Mouse (Mus musculus): ENCODE measurements around the gene Crtc2.
"Not testable (repeated sequence)": the region's sequence is repeated elsewhere in the genome, so short reads cannot be mapped to it uniquely, and the experiment has no call there.

Crtc2 gene

DNA sequence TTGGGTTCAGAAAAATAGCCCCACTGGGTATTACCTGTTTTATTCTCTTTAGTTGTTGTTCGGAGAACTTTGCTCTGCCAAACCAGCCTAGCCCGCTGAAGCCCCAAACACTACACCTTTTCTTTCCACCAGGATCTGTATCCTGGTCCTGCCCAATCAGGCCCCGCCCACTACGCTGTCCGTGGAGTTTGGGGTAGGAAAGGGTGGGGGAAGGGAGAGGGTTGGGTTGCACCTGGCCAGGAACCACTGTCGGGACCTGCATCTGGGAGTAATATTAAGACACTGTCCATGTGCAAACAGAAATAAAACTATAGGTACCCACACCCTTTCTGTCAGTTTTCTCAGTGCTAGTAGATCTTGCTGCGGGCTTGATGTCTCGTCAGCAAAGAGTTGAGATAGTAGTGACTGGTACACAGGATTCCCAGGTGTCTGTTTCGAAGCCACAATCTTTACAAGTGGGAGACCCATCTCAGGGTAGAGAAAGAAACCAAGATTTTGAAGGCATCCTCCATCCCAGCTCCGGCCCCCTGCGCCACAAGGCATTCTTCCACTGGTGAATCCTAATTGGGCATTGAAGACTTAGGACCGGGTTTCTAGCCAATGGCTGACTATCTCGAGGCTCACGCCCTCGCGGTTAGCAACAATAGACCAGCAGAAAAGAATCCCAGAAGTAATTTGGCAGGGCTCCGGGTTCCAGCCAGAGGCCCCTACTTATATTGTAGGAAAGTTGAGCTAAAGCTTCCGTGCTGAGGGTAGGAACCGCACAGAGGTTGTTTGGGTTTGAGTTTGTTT, 10.8 kb upstream of the Crtc2 start, which contains the start of gene Creb3l4:
TSS of gene Creb3l4 (minus strand) at position 529 of the 792 bp plus-strand sequence.
- DNase-seq (ENCODE audit: low spot score): peak; percentile 55

GRCm38 (mm10) chr3:90245406-90245805, 8.6 kb upstream of the Crtc2 start:
- DNase-seq (ENCODE audit: low spot score): no peak

DNA sequence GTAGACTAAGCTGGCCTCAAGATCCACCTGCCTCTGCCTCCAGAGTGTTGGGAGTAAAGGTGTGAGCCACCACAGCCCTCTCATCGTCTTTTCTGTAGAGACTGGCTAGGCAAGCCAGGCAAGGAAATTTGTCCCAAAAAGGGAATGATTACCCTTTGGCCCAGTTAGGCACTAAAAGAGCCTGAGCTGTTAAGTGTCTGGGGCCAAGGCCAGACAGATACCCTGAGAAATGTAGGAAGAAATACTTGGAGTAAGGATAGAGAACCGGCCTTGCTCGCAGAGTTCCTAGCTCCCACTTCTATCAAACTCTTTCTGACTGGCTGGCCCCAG, 6.4 kb upstream of the Crtc2 start:
- DNase-seq (ENCODE audit: low spot score): no peak

DNA sequence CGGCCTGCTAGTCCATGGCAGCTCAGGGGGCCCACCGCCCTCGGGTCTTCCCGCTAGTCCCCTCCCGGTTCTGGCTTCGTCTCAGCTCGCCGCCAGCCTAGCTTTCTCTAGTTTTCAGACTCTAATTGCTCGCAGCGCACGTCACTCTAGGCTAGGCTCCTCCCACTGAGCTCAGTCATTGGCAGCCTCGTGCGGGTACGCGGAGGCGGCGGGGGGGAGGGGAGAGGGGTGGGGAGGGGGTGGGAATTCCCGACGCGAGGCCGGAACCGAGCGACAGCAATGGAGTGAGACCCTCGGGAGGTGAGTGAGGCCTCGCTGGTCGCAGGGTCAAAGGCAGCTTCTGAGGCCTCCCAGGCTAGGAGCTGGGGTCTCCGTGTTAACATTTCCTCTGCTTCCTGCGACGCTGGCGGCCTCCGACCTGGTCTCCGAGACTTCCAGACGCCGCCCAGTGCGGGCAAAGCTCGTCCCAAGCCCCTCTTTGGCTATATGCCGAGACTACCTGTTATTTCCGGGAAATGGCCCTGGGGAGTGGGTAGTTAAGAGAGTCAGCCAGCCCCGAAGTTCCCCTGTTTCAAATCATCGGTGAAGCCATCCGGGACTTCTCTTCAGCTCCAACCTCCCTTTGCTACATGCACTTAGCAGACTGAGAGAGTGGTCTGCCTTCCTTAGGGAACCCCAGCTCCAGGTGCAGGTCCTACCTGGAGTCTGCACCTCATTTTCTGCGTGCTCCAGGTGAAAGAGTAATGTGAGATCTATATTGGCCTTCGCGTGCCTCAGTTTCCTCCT, 5.8 kb upstream of the Crtc2 start, which contains the start of gene Slc39a1:
TSS of gene Slc39a1 (plus strand) at position 213 of the 786 bp plus-strand sequence.
- peak; percentile 96 for DNase-seq (ENCODE audit: low spot score)

DNA sequence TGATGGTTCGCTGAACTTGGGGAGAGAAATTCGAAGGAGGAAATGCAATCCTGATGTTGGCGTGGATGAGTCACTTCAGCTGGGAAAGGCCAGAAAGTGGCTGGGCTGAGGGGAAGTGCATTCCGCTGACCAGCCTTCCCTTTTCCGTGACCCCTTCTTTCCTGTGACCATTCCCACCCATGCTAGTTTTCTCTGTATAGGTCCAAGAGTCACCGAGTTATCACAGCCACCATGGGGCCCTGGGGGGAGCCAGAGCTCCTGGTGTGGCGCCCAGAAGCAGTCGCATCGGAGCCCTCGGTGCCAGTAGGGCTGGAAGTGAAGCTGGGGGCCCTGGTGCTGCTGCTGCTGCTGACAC, 5.2 kb upstream of the Crtc2 start:
- peak; percentile 51 for DNase-seq (ENCODE audit: low spot score)

DNA sequence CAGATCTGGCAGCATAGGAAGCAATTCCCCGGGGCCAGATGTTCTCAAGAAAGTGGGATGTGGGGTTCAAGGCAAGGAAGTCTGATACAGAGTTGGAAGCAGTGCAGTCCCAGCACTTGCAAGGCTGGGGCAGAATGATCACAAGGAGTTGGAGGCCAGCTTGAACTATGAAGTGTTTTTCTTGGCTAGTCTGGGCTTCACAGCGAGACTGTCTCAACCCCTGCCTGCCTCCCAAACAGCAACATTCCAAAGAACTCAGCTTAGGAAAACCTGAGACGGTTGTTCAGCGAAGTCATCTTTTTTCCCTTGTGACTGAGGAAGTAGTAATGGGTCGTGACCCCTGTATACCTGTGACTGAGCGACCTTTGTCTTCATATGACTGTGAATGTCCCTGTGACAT, 3.2 kb upstream of the Crtc2 start:
- DNase-seq (ENCODE audit: low spot score): no peak

DNA sequence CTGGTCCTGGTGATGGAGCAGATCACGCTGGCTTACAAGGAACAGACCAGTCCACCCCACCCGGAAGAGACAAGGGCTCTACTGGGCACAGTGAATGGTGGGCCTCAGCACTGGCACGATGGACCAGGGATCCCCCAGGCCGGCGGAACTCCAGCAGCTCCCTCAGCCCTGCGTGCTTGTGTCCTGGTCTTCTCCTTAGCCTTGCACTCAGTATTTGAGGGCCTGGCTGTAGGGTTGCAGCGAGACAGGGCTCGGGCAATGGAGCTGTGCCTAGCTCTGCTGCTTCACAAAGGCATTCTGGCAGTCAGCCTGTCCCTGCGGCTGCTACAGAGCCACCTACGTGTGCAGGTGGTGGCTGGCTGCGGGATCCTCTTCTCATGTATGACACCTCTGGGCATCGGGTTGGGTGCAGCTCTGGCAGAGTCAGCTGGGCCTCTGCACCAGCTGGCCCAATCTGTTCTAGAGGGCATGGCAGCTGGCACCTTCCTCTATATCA, 2.2 kb upstream of the Crtc2 start:
- not testable (repeated sequence) for DNase-seq (ENCODE audit: low spot score)

DNA sequence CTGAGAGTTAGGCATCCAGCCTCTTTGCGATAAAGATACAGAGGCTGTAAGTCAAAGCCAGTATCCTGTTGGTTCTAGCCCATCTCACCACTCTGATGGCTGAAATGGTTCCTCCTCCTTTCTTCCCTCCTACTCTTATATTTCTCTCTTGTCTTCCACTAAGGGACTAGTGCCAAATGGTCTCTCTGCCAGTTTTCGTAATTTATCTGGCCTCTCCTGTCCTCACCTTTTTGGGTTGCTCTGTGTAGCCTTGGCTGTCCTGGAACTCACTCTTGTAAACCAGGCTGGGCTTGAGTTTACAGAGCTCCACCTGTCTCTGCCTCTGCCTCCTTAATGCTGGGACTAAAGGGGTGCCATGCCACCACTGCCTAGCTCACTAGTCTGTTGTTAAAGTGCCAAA, 1.3 kb upstream of the Crtc2 start:
- not testable (repeated sequence) for DNase-seq (ENCODE audit: low spot score)

- not testable (repeated sequence) for DNase-seq (ENCODE audit: low spot score)
Observed at GRCm38 (mm10) chr3:90253174-90253573, 789 bp upstream of the Crtc2 start.

GRCm38 (mm10) chr3:90254419-90255193, 643 bp downstream of the Crtc2 start:
- DNase-seq (ENCODE audit: low spot score): peak; percentile 34

GRCm38 (mm10) chr3:90255194-90255565, 1.2 kb downstream of the Crtc2 start:
- no peak for DNase-seq (ENCODE audit: low spot score)

- no peak for DNase-seq (ENCODE audit: low spot score)
Observed at GRCm38 (mm10) chr3:90255784-90256353, 1.9 kb downstream of the Crtc2 start.

DNA sequence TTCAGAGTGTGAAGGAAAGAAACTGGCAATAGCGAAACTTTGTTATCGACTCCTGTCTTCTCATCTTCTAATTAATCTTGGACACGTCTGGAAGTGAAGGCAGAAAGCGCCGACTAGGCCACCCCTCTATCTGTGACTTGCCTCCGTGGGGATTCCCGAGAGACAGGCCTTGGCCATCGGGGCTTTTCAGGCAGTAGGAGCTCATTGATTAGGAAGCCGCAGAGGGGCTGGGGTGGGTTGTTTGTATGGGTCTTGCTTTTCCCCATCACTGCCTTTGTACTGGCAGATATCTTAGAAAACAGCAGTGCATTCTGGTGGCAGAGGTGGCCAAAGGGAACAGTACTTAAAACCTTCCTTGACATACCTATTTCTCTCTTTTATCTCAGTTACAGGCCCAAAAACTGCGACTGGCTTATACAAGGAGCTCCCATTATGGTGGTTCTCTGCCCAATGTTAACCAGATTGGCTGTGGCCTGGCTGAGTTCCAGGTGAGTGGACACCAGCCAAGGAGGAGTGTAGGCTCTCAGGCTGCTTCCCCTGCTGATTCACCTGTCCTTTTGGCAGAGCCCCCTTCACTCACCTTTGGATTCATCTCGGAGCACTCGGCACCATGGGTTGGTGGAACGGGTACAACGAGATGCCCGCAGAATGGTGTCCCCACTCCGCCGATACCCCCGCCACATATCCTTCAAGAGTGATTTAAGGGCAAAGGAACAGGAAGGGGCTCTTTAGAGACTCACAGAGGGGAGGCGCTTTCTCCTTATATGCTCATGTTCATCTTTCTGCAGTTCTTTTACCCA, 3.0 kb downstream of the Crtc2 start:
- no peak for DNase-seq (ENCODE audit: low spot score)

GRCm38 (mm10) chr3:90258521-90258920, 4.6 kb downstream of the Crtc2 start:
- DNase-seq (ENCODE audit: low spot score): no peak

- no peak for DNase-seq (ENCODE audit: low spot score)
Observed at GRCm38 (mm10) chr3:90263121-90263771, 9.3 kb downstream of the Crtc2 start.

GRCm38 (mm10) chr3:90264687-90265033, 10.7 kb downstream of the Crtc2 start:
- no peak for DNase-seq (ENCODE audit: low spot score)

DNA sequence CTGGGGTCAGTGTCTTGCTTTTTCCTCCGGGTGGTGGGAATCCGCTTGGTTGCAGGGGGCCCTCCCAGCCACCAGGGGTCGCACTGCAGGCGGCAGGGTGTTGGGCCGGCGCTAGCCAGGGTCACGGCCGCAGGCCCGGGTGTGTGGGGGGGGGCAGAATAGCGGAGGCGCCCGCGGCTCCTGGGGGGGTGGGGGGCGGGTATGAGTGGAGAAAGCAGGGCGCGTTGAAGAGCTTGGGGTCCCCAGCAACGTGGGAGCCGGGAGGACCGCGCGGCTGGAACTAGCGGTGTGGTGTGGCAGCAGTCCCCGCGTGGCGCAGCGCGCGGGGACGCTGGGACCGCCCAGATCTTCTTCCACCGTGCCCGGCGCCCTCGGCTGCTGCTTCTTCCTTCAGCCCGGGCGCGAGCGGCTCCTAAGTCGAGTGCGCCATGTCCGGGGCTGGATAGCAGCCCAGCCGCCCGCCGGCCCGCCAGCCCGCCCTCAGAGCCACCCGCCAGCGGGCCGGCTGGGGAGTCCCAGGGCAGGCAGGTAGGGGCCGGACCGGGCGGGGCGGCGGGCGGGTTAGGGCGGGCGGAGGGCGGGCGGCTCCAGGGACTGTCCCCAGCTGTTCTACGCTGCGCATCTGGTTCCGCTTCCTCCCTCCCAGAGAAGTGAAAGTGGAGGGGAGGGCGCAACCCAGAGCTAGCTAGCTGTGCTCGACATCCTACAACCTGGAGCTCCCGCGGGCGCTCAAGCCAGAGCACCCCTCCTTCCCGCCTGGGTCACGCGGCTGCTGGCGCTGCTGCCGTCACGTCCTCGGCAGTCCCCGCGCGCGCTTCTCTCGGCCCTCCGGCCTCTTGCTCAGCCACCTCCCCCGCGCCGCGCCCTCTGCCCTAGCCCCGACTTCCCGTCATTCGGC, 11.3 kb downstream of the Crtc2 start, which contains the start of gene Dennd4b:
TSS of gene Dennd4b (plus strand) at position 152 of the 898 bp plus-strand sequence.
- DNase-seq (ENCODE audit: low spot score): peak; percentile 93

GRCm38 (mm10) chr3:90265932-90266741, 12.2 kb downstream of the Crtc2 start:
- peak; percentile 36 for DNase-seq (ENCODE audit: low spot score)
